ENCODE assay signal across 20 mouse cellular contexts in genomic region chr9:49081107-49081506, GRCm38 (mm10). TPM values are rescaled to one million over a fixed set of nuclear protein-coding genes. Genes with fewer than 3 reads are reported as not detected.
DNase-seq lines count a peak whose midpoint lies in the region; ATAC-seq lines count a peak whose summit lies in the region.
"Had no signal": no experiment of that assay in that cellular context is flagged by ENCODE, and none has a peak within 500 bp of the region (broad histone marks: within the 10 kb centered on the region; RNA-seq: fewer than 3 reads in every experiment).

Gene Tmprss5, plus strand, starts transcription at chr9:49081260.

- no peak within 1 kb of the TSS for H3K4me2 ChIP-seq in hindbrain, embryonic 14.5 days (replicated peaks)
- H3K4me2 ChIP-seq in embryonic facial prominence, embryonic 15.5 days (replicated peaks), result no peak within 1 kb of the TSS
- H3K4me2 ChIP-seq: forebrain, embryonic 15.5 days; heart, embryonic 11.5 days; midbrain, embryonic 15.5 days had no signal

- no peak for ATAC-seq in hindbrain, embryonic 14.5 days (ENCODE audit: low FRiP score)
- no peak; the same call in 1 of the 2 replicates for ATAC-seq in embryonic facial prominence, embryonic 15.5 days (ENCODE audit: insufficient number of reproducible peaks, low FRiP score, low TSS enrichment, low read depth)
- ATAC-seq: forebrain, embryonic 15.5 days; intestine, postnatal 0 days; midbrain, embryonic 15.5 days had no signal

- DNase-seq in hindbrain, embryonic 10.5 days (ENCODE audit: low spot score), result no peak
- DNase-seq in hindbrain, embryonic 14.5 days (ENCODE audit: low spot score), result no peak
- peak; percentile 19 for DNase-seq in layer of hippocampus, adult 9-11 months
- no peak for DNase-seq in layer of hippocampus, postnatal 10 days (ENCODE audit: low spot score in 2 of 2)
- peak; percentile 49 for DNase-seq in Muller cell, postnatal 12 days (ENCODE audit: inconsistent ontology term)
- no peak for DNase-seq in cerebellum, postnatal 4 days (ENCODE audit: low spot score in 2 of 2)

- no peak within 1 kb of the TSS for H3K4me3 ChIP-seq in hindbrain, embryonic 10.5 days
- H3K4me3 ChIP-seq in hindbrain, embryonic 14.5 days (replicated peaks; ENCODE audit: low read length), result no peak within 1 kb of the TSS
- no peak within 1 kb of the TSS for H3K4me3 ChIP-seq in embryonic facial prominence, embryonic 15.5 days (replicated peaks)
- H3K4me3 ChIP-seq: forebrain, embryonic 10.5 days; forebrain, embryonic 15.5 days; layer of hippocampus, adult 2 months; midbrain, embryonic 15.5 days had no signal

- H3K4me1 ChIP-seq in hindbrain, embryonic 10.5 days (replicated peaks), result peaks cover 7% of the 10 kb centered on the region
- H3K4me1 ChIP-seq in hindbrain, embryonic 14.5 days (replicated peaks; ENCODE audit: control insufficient read depth, insufficient read depth, low read length), result no peaks in the 10 kb centered on the region
- H3K4me1 ChIP-seq in embryonic facial prominence, embryonic 15.5 days, result no peaks in the 10 kb centered on the region
- H3K4me1 ChIP-seq: forebrain, embryonic 10.5 days; forebrain, embryonic 15.5 days; midbrain, embryonic 15.5 days had no signal

- peak within 1 kb of the TSS; percentile 35; the same call in 1 of the 2 replicates for H3K27ac ChIP-seq in hindbrain, embryonic 10.5 days
- no peak within 1 kb of the TSS for H3K27ac ChIP-seq in hindbrain, embryonic 14.5 days
- H3K27ac ChIP-seq in embryonic facial prominence, embryonic 15.5 days (replicated peaks), result peak within 1 kb of the TSS; percentile 11
- H3K27ac ChIP-seq: forebrain, embryonic 10.5 days; forebrain, embryonic 15.5 days; layer of hippocampus, adult 2 months; liver, embryonic 14.5 days; midbrain, embryonic 15.5 days had no signal

- H3K9ac ChIP-seq in hindbrain, embryonic 14.5 days, result no peak within 1 kb of the TSS
- H3K9ac ChIP-seq in embryonic facial prominence, embryonic 15.5 days, result no peak within 1 kb of the TSS
- H3K9ac ChIP-seq: forebrain, embryonic 15.5 days; liver, embryonic 14.5 days; midbrain, embryonic 15.5 days had no signal

- no peaks in the 10 kb centered on the region for H3K27me3 ChIP-seq in hindbrain, embryonic 10.5 days (ENCODE audit: insufficient read depth, poor library complexity, severe bottlenecking)
- H3K27me3 ChIP-seq in hindbrain, embryonic 14.5 days (ENCODE audit: control insufficient read depth, insufficient read depth, low read length), result no peaks in the 10 kb centered on the region
- no peaks in the 10 kb centered on the region for H3K27me3 ChIP-seq in embryonic facial prominence, embryonic 15.5 days
- H3K27me3 ChIP-seq: forebrain, embryonic 15.5 days; midbrain, embryonic 15.5 days had no signal

- H3K36me3 ChIP-seq in hindbrain, embryonic 10.5 days, result peaks cover 44% of the 10 kb centered on the region
- H3K36me3 ChIP-seq in hindbrain, embryonic 14.5 days (replicated peaks; ENCODE audit: control insufficient read depth, insufficient read depth), result peaks cover 28% of the 10 kb centered on the region
- H3K36me3 ChIP-seq in embryonic facial prominence, embryonic 15.5 days, result peaks cover 37% of the 10 kb centered on the region

- H3K9me3 ChIP-seq in hindbrain, embryonic 10.5 days, result no peaks in the 10 kb centered on the region
- H3K9me3 ChIP-seq in hindbrain, embryonic 14.5 days (ENCODE audit: control insufficient read depth, low read length), result no peaks in the 10 kb centered on the region
- no peaks in the 10 kb centered on the region for H3K9me3 ChIP-seq in embryonic facial prominence, embryonic 15.5 days (replicated peaks)
- H3K9me3 ChIP-seq: forebrain, embryonic 10.5 days; forebrain, embryonic 15.5 days; G1E; midbrain, embryonic 15.5 days had no signal

- 53% methylated on average over 5 of the region's 5 CpGs for WGBS in hindbrain, embryonic 10.5 days
- 45% methylated on average over 5 of the region's 5 CpGs for WGBS in hindbrain, embryonic 14.5 days
- 29% methylated on average over 5 of the region's 5 CpGs for WGBS in embryonic facial prominence, embryonic 15.5 days

RNA-seq across cellular contexts. Expression of gene Tmprss5, which starts in this region (rescaled TPM):
- 0.57 and 0.81 TPM in 2 replicates for polyA plus RNA-seq in hindbrain, embryonic 10.5 days (2016; fragmentation: Nextera tagmentation; extraction: Ambion mirVana)
- 0.96 and 2.2 TPM in 2 replicates for polyA plus RNA-seq in hindbrain, embryonic 14.5 days (2014; fragmentation: Nextera tagmentation; extraction: Ambion mirVana)
- total RNA-seq in layer of hippocampus, postnatal 10 days (2021), result 1 to 10 TPM in 1 of 2 experiments, under 1 TPM in 1; 0.46 to 1.1 TPM
- polyA plus RNA-seq in embryonic facial prominence, embryonic 15.5 days (2015; fragmentation: Nextera tagmentation; extraction: Ambion mirVana), result 0.75 and 1.2 TPM in 2 replicates
- total RNA-seq: adrenal gland, postnatal 14 days; common myeloid progenitor, adult 5-6 weeks; heart, adult 18-20 months; neutrophil, adult 5-6 weeks had no signal
- polyA plus RNA-seq: G1E; limb, embryonic 11.5 days had no signal

Comparison
In these comparisons a context has a peak if more than half of its experiments do, and no peak if none do; other contexts are left out.
1. DNase-seq: peak in layer of hippocampus, adult 9-11 months (single experiment) and Muller cell, postnatal 12 days (single experiment); none in hindbrain, embryonic 10.5 days (single experiment), hindbrain, embryonic 14.5 days (single experiment), layer of hippocampus, postnatal 10 days (0 of 2) and cerebellum, postnatal 4 days (0 of 2).